Comparison of ENCODE assay signal across 11 mouse cellular contexts in genomic region chr10:13739494-13740140, GRCm38 (mm10).
DNase-seq lines count a peak whose midpoint lies in the region; ATAC-seq lines count a peak whose summit lies in the region.
"Had no signal": no experiment of that assay in that cellular context is flagged by ENCODE, and none has a peak within 500 bp of the region (broad histone marks: within the 10 kb centered on the region; RNA-seq: fewer than 3 reads in every experiment).

No protein-coding gene starts in this region.

- H3K27ac ChIP-seq in neural tube, embryonic 15.5 days (replicated peaks), result no peak overlapping the region
- H3K27ac ChIP-seq: kidney, embryonic 15.5 days; liver, embryonic 14.5 days; neural tube, embryonic 12.5 days had no signal

- H3K9me3 ChIP-seq in neural tube, embryonic 15.5 days (replicated peaks), result no peaks in the 10 kb centered on the region
- H3K9me3 ChIP-seq: kidney, embryonic 15.5 days; neural tube, embryonic 12.5 days had no signal

- no peak overlapping the region for H3K9ac ChIP-seq in neural tube, embryonic 15.5 days (replicated peaks)
- H3K9ac ChIP-seq: kidney, embryonic 15.5 days; liver, embryonic 14.5 days; neural tube, embryonic 12.5 days had no signal

- no peak for DNase-seq in frontal cortex, postnatal 10 days (ENCODE audit: low spot score in 2 of 2)
- peak; percentile 14 for DNase-seq in MN1 (ENCODE audit: low spot score)
- peak; percentile 89 for DNase-seq in cerebellum, adult 9-10 months
- DNase-seq in heart, postnatal 25 days (ENCODE audit: low spot score), result peak; percentile 12
- DNase-seq in thymus, postnatal 4 days, result no peak

- H3K4me2 ChIP-seq in neural tube, embryonic 15.5 days, result no peak overlapping the region
- H3K4me2 ChIP-seq: kidney, embryonic 15.5 days; neural tube, embryonic 12.5 days had no signal

- no peaks in the 10 kb centered on the region for H3K4me1 ChIP-seq in neural tube, embryonic 15.5 days
- H3K4me1 ChIP-seq: kidney, embryonic 15.5 days; neural tube, embryonic 12.5 days had no signal

- H3K4me3 ChIP-seq in neural tube, embryonic 15.5 days (replicated peaks), result no peak overlapping the region
- H3K4me3 ChIP-seq: kidney, embryonic 15.5 days; neural tube, embryonic 12.5 days had no signal

- H3K27me3 ChIP-seq in neural tube, embryonic 15.5 days (replicated peaks), result no peaks in the 10 kb centered on the region
- H3K27me3 ChIP-seq: kidney, embryonic 15.5 days; neural tube, embryonic 12.5 days had no signal

- WGBS in neural tube, embryonic 15.5 days, result 95% methylated on average over 18 of the region's 18 CpGs

- peak; percentile 78 for ATAC-seq in frontal cortex, adult (ENCODE audit: low TSS enrichment)
- ATAC-seq in neural tube, embryonic 15.5 days (ENCODE audit: low FRiP score), result no peak
- ATAC-seq in monocyte, adult 5-6 weeks (replicated peaks; ENCODE audit: insufficient number of reproducible peaks, low FRiP score, low TSS enrichment, poor library complexity, severe bottlenecking), result no peak

- no peaks in the 10 kb centered on the region for H3K36me3 ChIP-seq in neural tube, embryonic 15.5 days
- H3K36me3 ChIP-seq: kidney, embryonic 15.5 days; neural tube, embryonic 12.5 days had no signal

- intact Hi-C loops in heart, postnatal 25 days (cut with DNase I), result no loop called here

Comparison
In these comparisons a context has a peak if more than half of its experiments do, and no peak if none do; other contexts are left out.
1. DNase-seq: peak in MN1 (single experiment), cerebellum, adult 9-10 months (single experiment) and heart, postnatal 25 days (single experiment); none in frontal cortex, postnatal 10 days (0 of 2) and thymus, postnatal 4 days (single experiment).